Mouse (Mus musculus) spleen, adult 2 months (tissue): ENCODE data around the gene Capn15. TPM values are rescaled to one million over a fixed set of nuclear protein-coding genes. Genes with fewer than 3 reads are reported as not detected.

Experiments used
- DNase-seq, 2 experiments: peaks; one replicate each; pipeline versions ENCODE4 v3.0.0 to v3.0.0-alpha.2; 2012 to 2021; ENCODE audit warnings: low spot score in 2 of 2, low read depth in 1 of 2
- H3K27ac ChIP-seq: fragments of 200-500 bp; 2 replicates; pipeline ENCODE4 v1.5.1; 2012; ENCODE audit warnings: low read length, inconsistent platforms; ENCODE audit not compliant: insufficient read depth
- H3K27me3 ChIP-seq: fragments of 200-500 bp; 2 replicates; pipeline ENCODE4 v1.6.1; 2012; ENCODE audit warnings: mild to moderate bottlenecking, moderate library complexity, low read length, inconsistent platforms; ENCODE audit not compliant: control insufficient read depth, insufficient read depth
- H3K36me3 ChIP-seq: fragments of 200-500 bp; 2 replicates; pipeline ENCODE4 v1.6.1; 2012; ENCODE audit warnings: mild to moderate bottlenecking, low read length, inconsistent platforms; ENCODE audit not compliant: control insufficient read depth, insufficient read depth
- H3K4me1 ChIP-seq: fragments of 200-500 bp; 2 replicates; pipeline ENCODE4 v1.6.1; 2011; ENCODE audit warnings: inconsistent platforms; ENCODE audit not compliant: control insufficient read depth, insufficient read depth, insufficient read length
- H3K4me3 ChIP-seq: fragments of 200-500 bp; 2 replicates; pipeline ENCODE4 v1.5.1; 2011; ENCODE audit warnings: mild to moderate bottlenecking, inconsistent platforms; ENCODE audit not compliant: insufficient read depth, insufficient read length; ENCODE audit errors: extremely low read depth
- CTCF ChIP-seq: fragments of 200-500 bp; IDR thresholded peaks from 2 replicates; pipeline ENCODE4 v1.5.1; 2011; ENCODE audit warnings: mild to moderate bottlenecking, inconsistent platforms; ENCODE audit not compliant: insufficient read depth, insufficient read length, insufficient replicate concordance; ENCODE audit errors: extremely low read depth
- POLR2A ChIP-seq: fragments of 200-500 bp; IDR thresholded peaks from 2 replicates; pipeline ENCODE4 v1.6.1; 2011; ENCODE audit warnings: low read depth, low read length, inconsistent platforms
- WGBS: fragments of 180-500 bp; shearing (Covaris S2); methylation state at CpG from one replicate; pipeline ENCODE4 v1.1.7; 2018; 5-methylcytosine and 5-hydroxymethylcytosine counted together
- polyA plus RNA-seq: library from polyadenylated mRNA; depleted of rRNA; stranded (reverse); fragments of >200 nt; gene quantifications from 2 replicates; pipeline ENCODE4 v1.2.3, GENCODE M21; 2012

Gene Capn15
- polyA plus RNA-seq, 1 experiment, result 35.0 TPM

GRCm38 (mm10) chr17:25982913-25983312, 2.7 kb downstream of the Capn15 start:
- no peaks in the 10 kb centered on the region for H3K27me3 ChIP-seq
- no peak overlapping the region for H3K27ac ChIP-seq
- no peak overlapping the region for H3K4me3 ChIP-seq
- peaks cover 5% of the 10 kb centered on the region; the same call in 1 of the 2 replicates for H3K4me1 ChIP-seq
- TF ChIP-seq POLR2A (no peak), CTCF (no peak)
- DNase-seq, result no peak
- WGBS, result 89% methylated on average over 3 of the region's 3 CpGs
- H3K36me3 ChIP-seq, result no peaks in the 10 kb centered on the region

- peaks cover 5% of the 10 kb centered on the region; the same call in 1 of the 2 replicates for H3K4me1 ChIP-seq
- no peaks in the 10 kb centered on the region for H3K36me3 ChIP-seq
- DNase-seq, result no peak
- no peak overlapping the region for H3K4me3 ChIP-seq
- WGBS, result 83% methylated on average over 5 of the region's 5 CpGs
- no peak for TF ChIP-seq CTCF
- TF ChIP-seq POLR2A, result no peak
- H3K27me3 ChIP-seq, result no peaks in the 10 kb centered on the region
- no peak overlapping the region for H3K27ac ChIP-seq
Measured at GRCm38 (mm10) chr17:25980854-25981253, 4.7 kb downstream of the Capn15 start.

- WGBS, result 76% methylated on average over 5 of the region's 5 CpGs
- Histone ChIP-seq H3K27ac (no peak overlapping the region), H3K27me3 (no peaks in the 10 kb centered on the region), H3K4me3 (no peak overlapping the region), H3K4me1 (peaks cover 5% of the 10 kb centered on the region; the same call in 1 of the 2 replicates), H3K36me3 (no peaks in the 10 kb centered on the region)
- DNase-seq, result no peak
- TF ChIP-seq CTCF, result no peak
- TF ChIP-seq POLR2A, result no peak
Measured at GRCm38 (mm10) chr17:25979829-25980738, 5.5 kb downstream of the Capn15 start.

DNA sequence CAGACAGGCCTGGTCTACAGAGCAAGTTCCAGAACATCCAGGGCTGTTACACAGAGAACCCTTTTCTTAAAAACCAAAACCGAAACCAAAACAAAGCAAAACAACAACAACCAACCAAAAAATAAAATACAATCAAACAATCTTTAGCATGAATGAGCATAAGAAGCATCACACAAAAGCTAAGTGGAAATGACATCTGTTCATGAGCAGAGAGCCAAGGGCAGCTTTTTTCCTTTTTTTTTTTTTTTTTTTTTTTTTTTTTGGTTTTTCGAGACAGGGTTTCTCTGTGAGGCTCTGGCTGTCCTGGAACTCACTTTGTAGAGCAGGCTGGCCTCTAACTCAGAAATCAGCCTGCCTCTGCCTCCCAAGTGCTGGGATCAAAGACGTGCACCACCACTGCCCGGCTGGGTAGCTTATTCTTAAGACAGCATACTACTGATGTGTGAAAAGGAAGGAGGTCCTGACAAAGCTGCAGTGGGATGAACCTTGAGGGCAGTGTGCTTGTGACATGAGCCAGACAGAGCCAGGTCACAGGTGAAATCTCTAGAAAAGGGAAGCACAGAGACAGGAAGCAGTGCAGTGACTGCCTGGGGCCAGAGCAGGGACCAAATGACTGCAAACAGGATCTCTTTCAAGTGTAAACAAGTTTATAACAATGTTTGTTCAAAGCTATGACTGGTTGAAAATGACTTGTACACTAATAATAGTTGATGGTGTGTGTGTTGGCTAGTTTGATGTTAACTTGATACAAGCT, 14.5 kb downstream of the Capn15 start:
- 63% methylated on average over 4 of the region's 4 CpGs for WGBS
- Histone ChIP-seq H3K4me1 (peaks cover 9% of the 10 kb centered on the region; the same call in 1 of the 2 replicates), H3K4me3 (no peak overlapping the region), H3K36me3 (no peaks in the 10 kb centered on the region), H3K27ac (peak overlapping the region; percentile 40), H3K27me3 (no peaks in the 10 kb centered on the region)
- DNase-seq, result peak in 1 of 2 experiments; percentile 22
- TF ChIP-seq CTCF (no peak), POLR2A (no peak)

DNA sequence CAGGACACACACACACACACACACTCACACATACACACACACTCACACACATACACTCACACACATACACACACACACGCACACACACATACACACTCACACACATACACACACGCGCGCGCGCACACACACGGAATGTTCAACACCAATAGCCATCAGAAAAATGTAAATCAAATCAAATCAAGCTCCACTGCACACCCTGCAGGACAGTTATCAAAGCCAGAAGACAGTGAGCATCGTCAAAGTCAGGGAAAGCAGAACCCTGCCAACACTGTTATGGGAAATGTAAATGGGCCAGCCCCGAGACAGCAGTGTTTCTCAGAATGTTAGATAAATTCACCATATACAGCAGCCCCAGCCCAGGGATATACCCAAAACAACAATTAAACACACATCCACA, 15.1 kb downstream of the Capn15 start:
- H3K27me3 ChIP-seq, result no peaks in the 10 kb centered on the region
- H3K4me3 ChIP-seq, result no peak overlapping the region
- WGBS, result 86% methylated on average over 9 of the region's 9 CpGs
- H3K36me3 ChIP-seq, result no peaks in the 10 kb centered on the region
- no peak for DNase-seq
- no peak overlapping the region for H3K27ac ChIP-seq
- no peak for TF ChIP-seq POLR2A
- TF ChIP-seq CTCF, result no peak
- H3K4me1 ChIP-seq, result peaks cover 9% of the 10 kb centered on the region; the same call in 1 of the 2 replicates

DNA sequence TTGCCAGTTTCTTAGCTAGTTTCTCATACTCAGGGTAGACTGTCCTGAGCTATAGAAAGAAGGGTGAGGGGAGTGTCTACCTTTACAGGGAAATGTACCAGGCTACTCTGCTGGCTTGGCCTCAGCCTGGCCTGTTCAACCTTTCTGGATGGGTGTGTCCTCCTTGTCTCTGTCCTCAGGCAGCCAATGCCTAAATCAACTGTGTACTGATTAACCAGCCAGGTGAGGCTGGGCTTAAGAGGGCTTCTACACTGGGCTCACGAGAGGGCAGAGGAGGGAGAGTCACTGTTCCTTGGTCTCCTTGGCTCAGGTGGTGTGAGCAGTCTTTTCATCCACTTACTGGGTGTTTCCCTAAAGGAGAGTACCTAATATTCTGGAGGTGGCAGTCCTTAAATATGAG, 17.4 kb downstream of the Capn15 start:
- peaks cover 4% of the 10 kb centered on the region for H3K36me3 ChIP-seq
- H3K27ac ChIP-seq, result no peak overlapping the region
- WGBS, result 89% methylated on average over 1 of the region's 1 CpGs
- no peak for DNase-seq
- no peak overlapping the region for H3K4me3 ChIP-seq
- no peak for TF ChIP-seq POLR2A
- TF ChIP-seq CTCF, result no peak
- H3K4me1 ChIP-seq, result peaks cover 9% of the 10 kb centered on the region; the same call in 1 of the 2 replicates
- H3K27me3 ChIP-seq, result no peaks in the 10 kb centered on the region
